Mouse (Mus musculus) layer of hippocampus, adult 6 months (tissue): ENCODE results near the gene Zar1. TPM values are rescaled to one million over a fixed set of nuclear protein-coding genes. Genes with fewer than 3 reads are reported as not detected.

Experiments
- long read RNA-seq, 2 experiments: library from polyadenylated mRNA; unstranded; transcript quantifications; one replicate each; pipeline ENCODE4 v2.0.0; 2019 to 2020
- polyA plus RNA-seq: library from polyadenylated mRNA; unstranded; fragments of <200 nt; fragmentation: Nextera tagmentation; gene quantifications from 2 replicates; pipeline ENCODE4 v1.2.3, GENCODE M21; 2021

Gene Zar1
- 0.58 and 0.67 TPM in 2 replicates for polyA plus RNA-seq
- long read RNA-seq, experiment 1 = 0 reads
- long read RNA-seq, experiment 2, partial matches to known transcripts = 0 of 2 reads
- long read RNA-seq, experiment 2, other reads (novel, unspliced or antisense) = 1 of 2 reads

GRCm38 (mm10) chr5:72580970-72581332 lies at the start of gene Zar1:
TSS of gene Zar1 (minus strand) at chr5:72581254.

GRCm38 (mm10) chr5:72587192-72587681 lies 6.2 kb upstream of the Zar1 start, which contains the start of gene Gm5868:
TSS of gene Gm5868 (minus strand) at chr5:72587551.

DNA sequence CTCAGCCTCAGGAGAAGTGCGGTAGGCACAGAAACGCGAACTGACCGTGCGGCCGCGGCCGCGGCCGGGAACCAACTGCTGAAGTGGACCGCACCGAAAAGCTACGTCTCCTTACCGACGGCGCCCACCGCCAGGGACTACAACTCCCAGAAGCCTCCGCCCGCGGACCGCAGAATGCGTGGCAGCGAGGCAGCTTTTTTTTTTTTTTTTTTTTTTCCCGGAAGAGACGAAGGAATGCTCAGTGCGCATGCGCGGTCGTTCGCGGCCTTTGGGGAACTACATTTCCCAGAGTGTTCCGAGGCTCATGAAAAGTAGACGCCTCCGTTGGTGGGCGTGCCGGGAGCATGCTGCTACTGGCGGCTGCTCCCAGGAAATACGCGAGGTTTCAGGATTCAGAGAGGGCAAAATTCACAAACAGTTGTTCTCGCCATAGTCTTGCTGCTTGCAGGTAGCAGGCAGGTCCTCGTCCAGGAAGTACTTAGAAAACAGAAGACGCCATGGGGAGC lies 21.5 kb downstream of the Zar1 start, which contains the start of gene Nfxl1:
Nfxl1 (minus strand) TSS at position 141 of the 506 bp plus-strand sequence.

Other genes starting within 250 kb of the Zar1 start
- 0.57 and 0.94 TPM in 2 replicates for gene Corin, start 76.8 kb downstream of the Zar1 start, polyA plus RNA-seq
- gene Nfxl1, start 21.6 kb downstream of the Zar1 start, polyA plus RNA-seq = 1.5 and 1.7 TPM in 2 replicates
- not detected in 2 replicates for gene Gm5868, start 6.3 kb upstream of the Zar1 start, polyA plus RNA-seq
- gene Cnga1, start 63.0 kb upstream of the Zar1 start, polyA plus RNA-seq = not detected in 2 replicates
- not detected in 2 replicates for gene Nipal1, start 66.5 kb upstream of the Zar1 start, polyA plus RNA-seq
- not detected in 2 replicates for gene Txk, start 171.5 kb upstream of the Zar1 start, polyA plus RNA-seq